Mouse (Mus musculus): ENCODE measurements around the gene Hnf1b.

DNA sequence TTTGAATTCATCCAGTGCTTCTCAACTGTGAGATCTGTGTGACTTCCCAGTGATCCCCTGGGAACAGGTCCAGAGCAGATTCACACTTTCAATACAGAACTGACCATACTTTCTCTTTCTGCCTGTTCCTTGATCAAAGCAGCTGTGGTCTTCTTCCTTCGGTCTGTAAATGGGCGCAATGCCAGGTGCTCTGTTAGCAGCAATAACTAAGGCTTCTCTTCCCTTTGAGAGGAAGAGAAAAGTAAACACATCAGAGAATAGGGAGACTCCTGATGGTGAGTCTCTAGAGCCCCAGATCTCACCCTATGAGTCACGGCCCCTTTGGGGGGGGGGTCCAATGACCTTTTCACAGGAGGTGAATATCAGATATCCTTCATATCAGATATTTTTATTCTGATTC lies 29.3 kb downstream of the Hnf1b start:
- TF ChIP-seq EP300 (IDR thresholded peaks at IDR 0.05; ENCODE audit: low read depth), result no peak
- TF ChIP-seq CTCF (IDR thresholded peaks at IDR 0.05; ENCODE audit: low read depth), result no peak
